Mouse (Mus musculus) limb, embryonic 14.5 days (tissue): ENCODE results near the gene Pgpep1. TPM values are rescaled to one million over a fixed set of nuclear protein-coding genes. Genes with fewer than 3 reads are reported as not detected.

Experiments
- ATAC-seq: fragments of 200-750 bp; cut with Nextera tagmentation; 2 replicates; pipeline ENCODE4 v1.8.0; 2017; ENCODE audit warnings: low read depth, moderate number of reproducible peaks, moderate TSS enrichment; ENCODE audit not compliant: low FRiP score
- DNase-seq: peaks from one replicate; pipeline ENCODE4 v3.0.0-alpha.2; 2015; ENCODE audit warnings: low spot score
- H3K27ac ChIP-seq: fragments of 300-500 bp; sonication (generic); replicated peaks from 2 replicates; pipeline ENCODE4 v1.5.1; 2014; ENCODE audit warnings: low read depth, mild to moderate bottlenecking, low read length, moderate library complexity, mixed read lengths
- H3K27me3 ChIP-seq: fragments of 300-500 bp; sonication (generic); 2 replicates; pipeline ENCODE4 v1.6.1; 2014; ENCODE audit warnings: low read length, mixed read lengths; ENCODE audit not compliant: control insufficient read depth, insufficient read depth
- H3K36me3 ChIP-seq: fragments of 300-500 bp; sonication (generic); 2 replicates; pipeline ENCODE4 v1.6.1; 2014; ENCODE audit warnings: mild to moderate bottlenecking, low read length, moderate library complexity, mixed read lengths; ENCODE audit not compliant: control insufficient read depth, insufficient read depth
- H3K4me1 ChIP-seq: fragments of 300-500 bp; sonication (generic); 2 replicates; pipeline ENCODE4 v1.6.1; 2014; ENCODE audit warnings: antibody characterized with exemption, low read length, mixed read lengths; ENCODE audit not compliant: control insufficient read depth, insufficient read depth
- H3K4me2 ChIP-seq: fragments of 300-500 bp; sonication (generic); replicated peaks from 2 replicates; pipeline ENCODE4 v1.6.1; 2014; ENCODE audit warnings: low read depth, mild to moderate bottlenecking, low read length, moderate library complexity; ENCODE audit not compliant: severe bottlenecking
- H3K4me3 ChIP-seq: fragments of 300-500 bp; sonication (generic); replicated peaks from 2 replicates; pipeline ENCODE4 v1.5.1; 2014; ENCODE audit warnings: low read length
- H3K9ac ChIP-seq: fragments of 300-500 bp; sonication (generic); 2 replicates; pipeline ENCODE4 v1.6.1; 2014; ENCODE audit warnings: mild to moderate bottlenecking, low read depth, low read length, moderate library complexity; ENCODE audit not compliant: severe bottlenecking
- H3K9me3 ChIP-seq: fragments of 300-500 bp; sonication (generic); 2 replicates; pipeline ENCODE4 v1.6.1; 2016; ENCODE audit warnings: low read length; ENCODE audit not compliant: control insufficient read depth
- POLR2A ChIP-seq: fragments of 200-500 bp; IDR thresholded peaks from 2 replicates; pipeline ENCODE4 v1.8.0; 2012; ENCODE audit warnings: inconsistent platforms, mild to moderate bottlenecking, moderate library complexity, borderline replicate concordance; ENCODE audit not compliant: insufficient read depth, insufficient read length; ENCODE audit errors: extremely low read depth
- WGBS: fragments of 180-500 bp; shearing (Covaris S2); extraction: QIAGEN DNeasy Blood & Tissue Kit; methylation state at CpG from one replicate; pipeline ENCODE4 v1.1.7; 2014; 5-methylcytosine and 5-hydroxymethylcytosine counted together
- polyA plus RNA-seq, 2 experiments: library from polyadenylated mRNA; depleted of rRNA in 1 of 2; stranded (reverse) in 1 of 2; unstranded in 1 of 2; fragments of >200 nt; fragmentation: Nextera tagmentation in 1 of 2; extraction: Ambion mirVana in 1 of 2; gene quantifications; 2 replicates each; pipeline versions ENCODE4 v1.2.1 to v1.2.3; 2012 to 2014

The Pgpep1 gene
- polyA plus RNA-seq, 2 experiments, result 47.6 to 64.1 TPM

DNA sequence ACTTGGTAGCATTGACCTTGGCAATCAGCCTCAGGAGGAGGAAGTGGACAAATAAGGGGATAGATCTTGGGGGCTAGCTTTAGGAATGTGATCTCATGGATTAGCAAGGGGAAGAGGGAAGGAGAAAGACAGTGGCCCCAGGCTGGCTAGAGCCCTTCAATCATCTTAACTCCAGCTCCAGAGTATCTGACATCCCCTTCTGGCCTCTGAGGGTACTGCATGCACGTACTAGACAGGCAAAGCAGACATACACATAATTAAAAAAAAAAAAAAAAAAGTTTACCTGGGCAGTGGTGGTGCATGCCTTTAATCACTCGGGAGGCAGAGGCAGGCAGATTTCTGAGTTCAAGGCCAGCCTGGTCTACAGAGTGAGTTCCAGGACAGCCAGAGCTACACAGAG is 16.1 kb downstream of the Pgpep1 start:
- Histone ChIP-seq H3K36me3 (0 out of 2 replicates have a peak, but pooled peaks cover 4% of the 10 kb centered on the region), H3K27ac (no peak overlapping the region), H3K9me3 (no peaks in the 10 kb centered on the region), H3K4me2 (no peak overlapping the region), H3K9ac (no peak overlapping the region), H3K27me3 (no peaks in the 10 kb centered on the region), H3K4me1 (peaks cover 22% of the 10 kb centered on the region), H3K4me3 (no peak overlapping the region)
- WGBS, result 91% methylated on average over 2 of the region's 2 CpGs
- DNase-seq, result no peak
- no peak for ATAC-seq
- no peak for TF ChIP-seq POLR2A

DNA sequence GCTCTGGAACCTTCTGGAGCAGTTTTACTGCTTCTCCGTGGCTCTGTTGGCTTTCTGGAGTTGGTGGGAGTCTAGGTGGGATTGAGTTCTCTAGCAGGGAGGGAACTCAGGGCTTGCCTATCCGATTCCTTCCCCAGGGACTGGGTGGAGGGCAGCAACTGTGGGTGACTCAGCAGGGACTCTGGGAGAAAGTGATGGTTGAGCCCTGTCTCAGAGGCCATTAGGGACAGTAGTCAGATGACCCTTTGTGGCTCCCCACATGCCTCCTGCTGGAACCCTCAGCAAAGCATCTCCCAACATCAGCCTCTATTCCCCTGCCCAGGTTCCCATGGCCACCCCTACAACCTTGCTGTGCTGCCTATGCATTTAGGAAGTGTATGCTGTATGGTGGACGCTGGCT is 17.2 kb downstream of the Pgpep1 start:
- ATAC-seq, result no peak

DNA sequence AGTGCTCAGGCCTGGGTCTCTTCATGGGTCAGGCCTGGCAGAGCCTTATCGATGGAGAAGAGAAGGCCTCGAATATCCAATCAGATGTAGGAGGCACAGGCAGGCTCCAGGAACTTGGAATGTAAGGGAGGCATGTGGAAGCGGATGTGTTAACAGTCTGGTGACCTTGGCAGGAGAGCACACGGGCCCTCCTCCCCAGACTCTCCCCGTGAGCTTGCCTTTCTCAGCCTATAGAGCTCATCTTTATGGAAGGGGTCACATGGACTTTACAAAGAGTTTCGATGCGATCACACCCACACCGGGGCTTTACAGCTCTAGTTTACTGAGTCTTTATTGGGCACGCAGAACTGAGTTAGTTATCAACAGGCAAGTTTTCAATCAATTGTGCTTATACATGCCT is 21.4 kb downstream of the Pgpep1 start:
- no peak overlapping the region for H3K4me2 ChIP-seq
- H3K4me3 ChIP-seq, result no peak overlapping the region
- H3K9me3 ChIP-seq, result no peaks in the 10 kb centered on the region
- no peak overlapping the region for H3K9ac ChIP-seq
- peaks cover 10% of the 10 kb centered on the region; the same call in 1 of the 2 replicates for H3K4me1 ChIP-seq
- no peak overlapping the region for H3K27ac ChIP-seq
- H3K27me3 ChIP-seq, result no peaks in the 10 kb centered on the region
- no peak for DNase-seq
- ATAC-seq, result 0 out of 2 replicates have a peak, but pooled peaks have one; percentile 16
- TF ChIP-seq POLR2A, result no peak
- H3K36me3 ChIP-seq, result no peaks in the 10 kb centered on the region
- 54% methylated on average over 9 of the region's 9 CpGs for WGBS

More for the DNA sequence above, 17.2 kb downstream of the Pgpep1 start:
- H3K4me2 ChIP-seq, result no peak overlapping the region
- H3K36me3 ChIP-seq, result no peaks in the 10 kb centered on the region
- H3K27ac ChIP-seq, result no peak overlapping the region
- no peaks in the 10 kb centered on the region for H3K27me3 ChIP-seq
- H3K4me1 ChIP-seq, result peaks cover 19% of the 10 kb centered on the region
- H3K9me3 ChIP-seq, result no peaks in the 10 kb centered on the region
- no peak for TF ChIP-seq POLR2A
- no peak for DNase-seq
- 67% methylated on average over 3 of the region's 3 CpGs for WGBS
- no peak overlapping the region for H3K9ac ChIP-seq
- no peak overlapping the region for H3K4me3 ChIP-seq

DNA sequence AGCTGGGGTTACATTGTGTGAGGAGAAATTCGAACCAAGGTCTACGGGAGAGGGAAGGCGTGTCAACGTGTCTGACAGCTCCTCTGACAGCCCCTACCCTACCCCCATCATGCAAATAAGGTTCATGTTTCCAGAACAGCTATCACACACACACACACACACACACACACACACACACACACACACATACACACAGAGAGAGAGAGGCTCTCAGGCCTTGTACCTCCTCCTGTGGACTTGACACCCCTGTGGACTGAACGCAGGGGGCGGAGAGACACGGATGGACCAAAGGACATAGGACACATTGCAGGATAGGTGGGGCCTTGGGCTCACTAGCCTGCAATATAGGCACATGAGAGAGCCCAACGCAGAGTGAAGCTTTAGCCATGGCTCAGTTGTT is 23.4 kb downstream of the Pgpep1 start:
- Histone ChIP-seq H3K9me3 (no peaks in the 10 kb centered on the region), H3K4me2 (no peak overlapping the region), H3K9ac (no peak overlapping the region), H3K36me3 (no peaks in the 10 kb centered on the region), H3K27ac (no peak overlapping the region), H3K4me1 (peaks cover 10% of the 10 kb centered on the region; the same call in 1 of the 2 replicates), H3K4me3 (no peak overlapping the region), H3K27me3 (no peaks in the 10 kb centered on the region)
- no peak for TF ChIP-seq POLR2A
- WGBS, result 55% methylated on average over 8 of the region's 8 CpGs
- no peak for ATAC-seq
- DNase-seq, result no peak

DNA sequence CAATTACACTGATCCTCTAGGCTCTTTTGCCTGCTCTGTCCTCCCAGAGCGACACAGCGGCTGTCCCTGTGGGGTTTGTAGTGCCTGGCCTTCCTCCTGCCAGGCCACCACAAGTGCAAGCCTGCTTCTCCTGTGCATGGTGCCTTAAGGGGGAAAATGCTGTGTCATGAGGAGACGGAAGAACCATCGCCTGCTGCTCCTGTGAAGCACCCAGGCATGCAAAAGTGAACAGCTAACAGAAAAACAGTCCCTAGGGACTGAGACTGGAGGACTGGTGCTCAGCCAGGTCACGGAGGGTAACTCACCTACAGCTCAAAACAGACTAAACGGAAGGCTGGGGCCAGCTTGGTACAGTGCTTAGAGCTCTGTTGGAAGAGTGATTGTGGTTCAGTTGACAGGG is 24.7 kb downstream of the Pgpep1 start:
- no peak for TF ChIP-seq POLR2A
- DNase-seq (no peak), ATAC-seq (no peak)
- H3K4me3 ChIP-seq, result no peak overlapping the region
- no peak overlapping the region for H3K27ac ChIP-seq
- H3K9me3 ChIP-seq, result no peaks in the 10 kb centered on the region
- H3K27me3 ChIP-seq, result peaks cover 6% of the 10 kb centered on the region; the same call in 1 of the 2 replicates
- H3K4me2 ChIP-seq, result no peak overlapping the region
- WGBS, result 74% methylated on average over 6 of the region's 6 CpGs
- H3K4me1 ChIP-seq, result peaks cover 12% of the 10 kb centered on the region; the same call in 1 of the 2 replicates
- H3K9ac ChIP-seq, result no peak overlapping the region
- H3K36me3 ChIP-seq, result no peaks in the 10 kb centered on the region

DNA sequence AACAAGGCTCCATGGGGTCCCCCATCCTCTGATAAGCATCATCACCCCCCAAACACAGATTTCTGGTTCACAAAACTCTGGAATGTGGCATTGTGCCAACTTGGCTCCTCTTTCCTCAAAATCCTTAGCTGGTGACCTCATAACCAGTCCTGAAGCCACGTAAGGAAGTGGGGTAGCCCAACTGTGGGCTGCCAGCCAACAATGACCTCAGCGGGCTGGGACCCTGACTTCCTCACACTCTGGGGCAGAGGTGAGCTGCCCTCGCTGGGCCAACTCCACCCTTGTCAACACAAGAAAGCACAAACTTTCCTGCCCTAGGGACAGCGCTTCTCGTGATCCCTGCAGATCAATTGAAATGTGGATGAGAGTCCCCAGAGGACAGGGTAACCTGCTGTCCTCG is 26.1 kb downstream of the Pgpep1 start:
- ATAC-seq (no peak), DNase-seq (peak; percentile 64)
- TF ChIP-seq POLR2A, result no peak
- 49% methylated on average over 6 of the region's 6 CpGs for WGBS
- peaks cover 6% of the 10 kb centered on the region; the same call in 1 of the 2 replicates for H3K27me3 ChIP-seq
- H3K36me3 ChIP-seq, result no peaks in the 10 kb centered on the region
- no peak overlapping the region for H3K27ac ChIP-seq
- H3K4me2 ChIP-seq, result no peak overlapping the region
- peaks cover 19% of the 10 kb centered on the region for H3K4me1 ChIP-seq
- H3K9ac ChIP-seq, result no peak overlapping the region
- H3K4me3 ChIP-seq, result no peak overlapping the region
- no peaks in the 10 kb centered on the region for H3K9me3 ChIP-seq
